Mouse (Mus musculus) layer of hippocampus, adult 2 months (tissue): ENCODE data around the gene Mterf4. TPM values are rescaled to one million over a fixed set of nuclear protein-coding genes. Genes with fewer than 3 reads are reported as not detected.
"Not testable (repeated sequence)": the region's sequence is repeated elsewhere in the genome, so short reads cannot be mapped to it uniquely, and the experiment has no call there.

Source experiments
- DNase-seq, 2 experiments: peaks; one replicate each; pipeline ENCODE4 v3.0.0; 2022; ENCODE audit warnings: low spot score in 2 of 2
- H3K27ac ChIP-seq: fragments of 200-600 bp; 2 replicates; pipeline ENCODE4 v1.8.1; 2022
- H3K4me3 ChIP-seq: fragments of 200-600 bp; 2 replicates; pipeline ENCODE4 v1.8.1; 2022; ENCODE audit warnings: mild to moderate bottlenecking
- CTCF ChIP-seq: fragments of 200-600 bp; conservative IDR thresholded peaks from 2 replicates; pipeline ENCODE4 v1.8.1; 2022; ENCODE audit warnings: antibody characterized with exemption, mild to moderate bottlenecking, moderate library complexity
- long read RNA-seq, 2 experiments: library from polyadenylated mRNA; stranded (forward); transcript quantifications; one replicate each; pipeline ENCODE4 v2.0.0; 2021; ENCODE audit warnings: borderline mapping rate in 2 of 2
- total RNA-seq, 2 experiments: library from RNA; stranded (reverse); gene quantifications; 2 replicates each; pipeline ENCODE4 v1.2.3; 2021

Gene Mterf4
- 10 to 100 TPM; 20.2 to 23.0 TPM for total RNA-seq
- long read RNA-seq, experiment 1, partial matches to known transcripts, result 0 of 7 reads
- long read RNA-seq, experiment 1, other reads (novel, unspliced or antisense), result 1 of 7 reads
- long read RNA-seq, experiment 2, transcript Mterf4-201 (4 exons, 1,366 nt), result major isoform, 10 of 12 reads
- long read RNA-seq, experiment 2, partial matches to known transcripts, result 1 of 12 reads
- long read RNA-seq, experiment 2, other reads (novel, unspliced or antisense), result 1 of 12 reads

GRCm38 (mm10) chr1:93305581-93306337 lies at the start of gene Mterf4:
TSS of gene Mterf4 (minus strand) at chr1:93305915.
- DNase-seq, result peak; percentile 78 to 81
- Histone ChIP-seq H3K4me3 (peak within 1 kb of the TSS; percentile 99), H3K27ac (peak within 1 kb of the TSS; percentile 71)
- no peak for TF ChIP-seq CTCF

- peak; percentile 57 to 68 for DNase-seq
- H3K4me3 ChIP-seq, result no peak overlapping the region
- no peak for TF ChIP-seq CTCF
- no peak overlapping the region for H3K27ac ChIP-seq
These were observed 47.0 kb upstream of the Mterf4 start for GRCm38 (mm10) chr1:93352724-93353123.

DNA sequence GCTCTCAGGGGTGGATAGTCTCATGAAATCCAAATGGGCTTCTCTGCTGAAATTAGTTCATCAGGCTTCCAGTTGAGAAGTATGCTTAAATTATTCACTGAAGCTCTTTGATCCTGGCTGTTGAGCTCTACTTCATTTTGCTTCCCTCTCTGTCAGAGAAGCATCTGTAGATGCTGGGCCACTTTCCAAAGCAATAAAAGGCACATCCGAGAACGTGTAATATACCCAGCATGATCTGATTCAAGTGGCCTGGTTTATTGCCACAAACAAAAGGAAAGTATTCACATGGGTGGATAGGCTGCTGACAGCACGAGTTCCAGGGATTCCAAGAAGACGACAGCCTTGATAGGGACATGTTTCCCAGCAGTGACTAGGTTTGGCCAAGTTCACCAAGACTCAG lies 44.0 kb upstream of the Mterf4 start:
- TF ChIP-seq CTCF, result no peak
- Histone ChIP-seq H3K4me3 (no peak overlapping the region), H3K27ac (peak overlapping the region; percentile 23; the same call in 1 of the 2 replicates)
- peak in 1 of 2 experiments; percentile 24 for DNase-seq

- DNase-seq, result no peak
- no peak for TF ChIP-seq CTCF
- no peak overlapping the region for H3K4me3 ChIP-seq
- H3K27ac ChIP-seq, result peak overlapping the region; percentile 43; the same call in 1 of the 2 replicates
These were observed 41.5 kb upstream of the Mterf4 start for GRCm38 (mm10) chr1:93347176-93347575.

- TF ChIP-seq CTCF, result peak; percentile 66
- Histone ChIP-seq H3K4me3 (peak overlapping the region; percentile 94), H3K27ac (peak overlapping the region; percentile 92)
- peak; percentile 93 to 96 for DNase-seq
These were observed 37.9 kb upstream of the Mterf4 start for GRCm38 (mm10) chr1:93343504-93344047.

GRCm38 (mm10) chr1:93342648-93343503 lies 37.2 kb upstream of the Mterf4 start, which contains the start of the genes Ppp1r7 and Pask:
TSS of gene Ppp1r7 (plus strand) at chr1:93342854.
TSS of gene Pask (minus strand) at chr1:93343482.
- H3K4me3 ChIP-seq, result peak within 1 kb of the TSS; percentile 94
- DNase-seq, result peak; percentile 92 to 95
- no peak for TF ChIP-seq CTCF
- H3K27ac ChIP-seq, result peak within 1 kb of the TSS; percentile 92

DNA sequence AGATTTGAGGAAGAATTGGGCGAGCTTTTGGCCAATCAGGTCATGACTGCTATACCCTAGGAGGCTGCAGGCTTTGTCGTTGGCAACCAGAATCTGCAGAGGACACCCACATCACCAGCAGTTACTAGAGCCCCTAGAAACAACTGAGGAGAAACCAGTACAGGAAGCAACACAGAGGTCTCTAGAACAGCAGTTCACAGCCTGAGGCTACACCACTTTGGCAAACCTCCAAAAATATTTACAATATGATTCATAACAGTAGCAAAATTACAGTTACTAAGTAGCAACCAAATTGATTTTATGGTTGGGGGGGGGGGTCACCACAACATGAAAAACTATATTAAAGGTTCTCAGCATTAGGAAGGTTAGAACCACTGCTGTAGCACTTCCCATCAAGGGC lies 28.9 kb upstream of the Mterf4 start:
- DNase-seq, result no peak
- TF ChIP-seq CTCF, result no peak

GRCm38 (mm10) chr1:93326446-93326845 lies 20.7 kb upstream of the Mterf4 start:
- TF ChIP-seq CTCF, result no peak
- H3K27ac ChIP-seq, result no peak overlapping the region
- no peak overlapping the region for H3K4me3 ChIP-seq
- DNase-seq, result no peak

More for the DNA sequence above, 28.9 kb upstream of the Mterf4 start:
- Histone ChIP-seq H3K4me3 (no peak overlapping the region), H3K27ac (no peak overlapping the region)

- no peak overlapping the region for H3K4me3 ChIP-seq
- no peak for TF ChIP-seq CTCF
- no peak for DNase-seq
- no peak overlapping the region for H3K27ac ChIP-seq
These were observed 18.3 kb upstream of the Mterf4 start for GRCm38 (mm10) chr1:93323973-93324372.

GRCm38 (mm10) chr1:93300578-93300977 lies 5.1 kb downstream of the Mterf4 start:
- no peak overlapping the region for H3K27ac ChIP-seq
- no peak for TF ChIP-seq CTCF
- no peak for DNase-seq

DNA sequence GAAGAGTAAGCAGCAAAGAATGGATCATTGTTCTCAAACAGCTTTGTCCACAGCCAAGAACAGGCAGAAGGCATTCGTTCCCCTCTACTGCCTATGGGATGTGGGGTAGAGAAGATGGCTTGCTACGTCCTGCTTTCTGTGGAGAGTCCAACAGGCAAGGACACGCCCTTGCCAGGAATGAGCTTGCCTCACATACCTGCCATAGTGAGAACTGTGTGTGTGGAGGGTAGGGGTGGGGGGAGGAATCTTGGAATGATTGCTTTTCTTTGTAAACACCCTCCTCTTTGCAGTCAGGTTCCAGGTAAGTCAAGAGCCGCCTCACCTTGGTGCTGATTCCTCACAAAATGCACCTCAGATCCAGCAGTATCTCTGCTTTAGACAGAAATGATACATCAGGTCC lies 5.9 kb downstream of the Mterf4 start:
- no peak for TF ChIP-seq CTCF
- Histone ChIP-seq H3K4me3 (no peak overlapping the region), H3K27ac (no peak overlapping the region)
- DNase-seq, result no peak

More at GRCm38 (mm10) chr1:93300578-93300977, 5.1 kb downstream of the Mterf4 start:
- no peak overlapping the region for H3K4me3 ChIP-seq

DNA sequence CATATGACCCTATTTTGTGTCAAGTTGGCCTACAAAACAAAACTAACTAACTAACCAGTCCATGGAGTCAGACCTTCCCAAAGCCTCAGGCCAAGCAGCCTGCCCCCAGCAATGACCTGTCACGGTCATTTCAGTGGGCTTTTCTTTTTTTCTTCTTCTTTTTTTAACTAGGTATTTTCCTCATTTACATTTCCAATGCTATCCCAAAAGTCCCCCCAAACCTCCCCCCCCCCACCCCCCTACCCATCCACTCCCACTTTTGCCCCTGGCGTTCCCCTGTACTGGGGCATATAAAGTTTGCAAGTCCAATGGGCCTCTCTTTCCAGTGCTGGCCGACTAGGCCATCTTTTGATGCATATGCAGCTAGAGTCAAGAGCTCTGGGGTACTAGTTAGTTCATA lies 11.2 kb downstream of the Mterf4 start:
- not testable (repeated sequence) for H3K4me3 ChIP-seq, H3K27ac ChIP-seq, DNase-seq
